Mouse (Mus musculus) heart, adult 11 months (tissue): ENCODE measurements around the gene Zfp275.
"Not testable (repeated sequence)": the region's sequence is repeated elsewhere in the genome, so short reads cannot be mapped to it uniquely, and the experiment has no call there.

Source experiments
- DNase-seq: peaks from one replicate; pipeline ENCODE4 v3.0.0; 2022

Zfp275 gene

DNA sequence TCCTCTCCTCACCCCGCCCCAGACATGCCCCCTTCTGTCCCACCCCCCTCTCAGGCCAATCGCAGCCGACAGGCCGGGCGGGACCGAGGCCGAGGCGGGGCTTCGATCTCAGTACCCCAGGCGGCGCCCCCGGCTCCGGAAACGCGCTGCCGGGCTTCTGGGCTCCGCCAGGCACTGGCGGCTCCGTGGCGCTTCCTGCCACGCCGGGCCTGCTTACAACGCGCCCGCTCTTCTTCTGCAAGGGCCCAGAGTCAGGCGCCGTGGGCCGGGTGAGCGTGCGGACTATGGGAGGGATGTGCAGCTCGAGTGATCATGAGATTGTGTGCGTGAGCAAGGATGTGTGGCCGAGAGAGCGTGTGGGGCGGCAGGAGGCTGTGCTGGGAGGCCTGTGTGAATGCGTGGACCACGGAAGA, at the start of gene Zfp275:
Gene Zfp275, plus strand, starts transcription at position 139 of the 413 bp plus-strand sequence.
- DNase-seq: peak; percentile 99

DNA sequence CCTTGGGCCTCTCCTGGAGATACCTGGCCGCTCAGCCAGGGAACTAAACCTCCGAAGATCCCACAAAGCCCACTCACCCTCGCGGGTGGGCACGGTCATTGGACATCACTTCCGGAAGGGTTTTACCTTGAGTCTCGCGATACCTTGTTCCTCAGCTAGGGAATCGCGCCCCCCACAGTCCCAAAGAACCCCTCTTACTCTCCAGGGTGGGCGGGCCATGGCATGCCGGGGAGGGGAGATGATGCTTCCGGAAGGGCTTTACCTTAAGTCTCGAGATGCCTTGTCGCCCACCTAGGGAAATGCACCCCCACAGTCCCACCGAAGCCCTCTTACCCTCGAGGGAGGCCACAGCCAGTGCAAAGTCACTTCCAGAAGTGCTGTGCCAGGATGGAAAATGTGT, 49.5 kb upstream of the Zfp275 start, which contains the start of the genes Xlr5a and Xlr5c:
Gene Xlr5a, minus strand, starts transcription at position 101 of the 400 bp plus-strand sequence.
Gene Xlr5c, minus strand, starts transcription at position 101 of the 400 bp plus-strand sequence.
- DNase-seq: not testable (repeated sequence)

DNA sequence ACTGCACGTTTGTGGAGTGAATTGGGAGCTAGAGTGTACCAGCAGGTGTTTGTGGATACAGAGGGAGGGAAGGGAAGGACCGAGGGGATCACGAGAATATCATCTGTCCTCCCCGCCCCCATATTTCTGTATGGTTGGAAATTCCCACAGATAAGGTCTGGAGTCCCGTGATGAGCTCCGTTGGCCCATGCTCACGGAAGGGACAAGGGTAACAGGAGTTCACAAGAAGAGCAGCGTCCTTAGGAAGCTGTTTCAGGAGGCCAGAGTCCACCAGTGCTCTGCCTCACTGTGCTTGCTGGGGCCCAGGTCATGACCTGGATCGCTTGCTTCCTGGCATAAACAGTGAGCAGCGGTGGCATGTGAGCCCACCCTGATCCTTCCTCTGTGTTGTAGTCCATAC, 46.7 kb upstream of the Zfp275 start:
- not testable (repeated sequence) for DNase-seq

DNA sequence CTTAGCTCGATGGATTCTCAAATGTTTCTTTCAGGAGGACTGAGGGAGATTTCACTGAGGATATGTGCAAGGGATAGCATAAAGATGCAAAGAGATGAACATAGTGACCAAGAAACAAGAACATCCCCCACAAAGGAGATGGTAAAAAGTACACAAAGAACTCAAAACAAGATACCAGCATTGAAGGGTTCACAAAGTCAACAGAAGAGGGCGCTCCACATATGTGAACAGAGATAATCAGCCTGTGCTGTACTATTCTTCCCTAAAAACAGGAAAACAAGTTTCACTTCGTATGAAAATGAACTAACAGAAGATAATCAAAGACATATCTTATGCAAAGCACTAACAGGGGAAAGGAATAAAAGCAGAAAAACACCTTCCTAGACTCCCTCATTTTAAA, 29.9 kb upstream of the Zfp275 start:
- no peak for DNase-seq

DNA sequence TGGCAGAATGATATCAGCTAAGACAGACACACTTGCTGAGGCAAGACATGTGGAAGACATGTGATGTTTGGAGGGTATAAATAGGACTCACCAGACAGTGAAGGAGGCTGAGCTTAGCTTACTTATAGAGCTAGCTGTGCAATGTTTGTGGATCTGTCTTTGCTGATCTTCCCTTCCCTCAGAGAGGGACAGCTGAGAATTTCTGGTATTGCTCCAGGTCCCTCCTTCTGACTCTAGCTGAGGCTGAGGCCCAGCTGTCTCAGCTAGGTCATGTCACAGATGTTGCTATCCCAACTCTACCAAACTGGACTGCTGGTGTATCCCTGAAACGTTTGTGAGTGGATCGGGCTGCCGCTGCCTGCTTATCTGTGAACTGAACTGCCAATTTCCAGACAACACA, 21.4 kb upstream of the Zfp275 start:
- DNase-seq: no peak

DNA sequence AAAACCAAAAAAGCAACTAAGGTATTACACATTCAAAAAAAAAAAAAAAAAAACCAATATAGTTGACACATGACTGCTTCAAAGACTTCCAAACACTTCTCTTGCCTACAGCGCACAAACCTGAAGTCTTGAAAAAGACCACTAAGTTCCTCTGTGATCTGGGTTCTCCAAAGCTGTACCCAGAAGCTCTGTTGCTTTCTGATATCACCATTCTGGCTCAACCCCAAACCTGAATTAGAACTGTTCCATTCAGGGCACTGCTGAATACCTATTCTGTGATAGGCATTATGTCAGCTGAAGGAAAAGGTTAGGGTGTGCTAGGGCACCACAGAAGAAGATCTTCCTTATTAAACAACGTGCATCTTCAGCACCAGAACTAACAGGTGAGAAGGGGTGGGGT, 15.2 kb upstream of the Zfp275 start:
- no peak for DNase-seq

DNA sequence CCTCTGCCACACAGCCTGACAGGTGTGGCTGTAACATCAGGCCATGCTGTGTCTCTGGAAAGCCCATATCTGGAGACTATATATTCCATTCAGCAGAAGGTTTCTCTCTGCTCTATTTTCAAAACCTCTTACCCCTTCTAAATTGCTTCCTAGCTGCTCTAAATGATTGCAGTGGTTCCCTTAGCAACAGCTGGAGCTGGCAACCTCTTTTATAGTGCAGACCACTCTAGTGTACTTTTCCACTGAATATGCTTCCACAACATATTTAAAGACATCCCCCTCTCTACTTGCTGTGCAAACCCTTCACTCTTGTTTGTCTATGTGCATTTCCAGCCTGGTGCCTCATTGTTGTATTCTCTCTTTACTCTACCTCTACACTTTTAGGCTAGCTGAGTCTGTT, 8.9 kb upstream of the Zfp275 start:
- no peak for DNase-seq

DNA sequence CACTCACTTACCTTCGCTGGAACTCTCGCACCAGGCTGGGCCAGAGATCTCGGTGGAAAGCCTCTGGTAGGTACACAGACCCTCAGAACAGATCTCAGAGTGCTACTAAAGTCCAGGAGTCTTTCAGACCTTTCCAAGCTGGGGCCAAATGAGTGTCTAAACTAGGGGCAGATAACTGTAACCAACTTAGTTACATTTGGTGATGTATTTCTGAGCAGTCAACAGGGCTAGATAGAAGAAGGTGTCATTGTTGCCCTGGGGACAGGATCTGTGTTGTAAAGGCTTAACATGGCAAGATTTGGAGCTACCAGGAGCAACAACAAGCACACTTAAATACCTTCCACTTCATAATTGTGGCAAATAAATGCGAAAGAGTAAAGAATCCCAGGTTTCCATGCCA, 5.7 kb upstream of the Zfp275 start, which contains the start of gene Gm45015:
Gene Gm45015, minus strand, starts transcription at position 101 of the 400 bp plus-strand sequence.
- no peak for DNase-seq

DNA sequence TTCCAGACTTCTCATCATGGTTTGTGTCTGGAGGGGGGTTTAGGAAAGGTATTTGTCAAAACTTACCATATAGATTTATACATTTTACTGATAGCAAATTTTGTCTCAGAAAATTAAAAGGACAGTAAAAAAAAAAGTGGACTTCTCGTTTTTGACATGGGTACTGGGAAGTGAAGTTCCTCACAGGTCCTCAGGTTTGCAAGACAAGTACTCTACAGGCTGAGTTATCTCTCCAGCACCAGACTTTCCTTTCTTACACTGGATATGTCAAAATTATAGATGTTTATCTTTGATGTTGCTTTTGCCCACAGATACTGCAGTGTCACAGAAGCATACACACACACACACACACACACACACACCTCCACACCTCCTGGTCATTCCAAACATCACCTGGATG, 948 bp upstream of the Zfp275 start:
- no peak for DNase-seq

DNA sequence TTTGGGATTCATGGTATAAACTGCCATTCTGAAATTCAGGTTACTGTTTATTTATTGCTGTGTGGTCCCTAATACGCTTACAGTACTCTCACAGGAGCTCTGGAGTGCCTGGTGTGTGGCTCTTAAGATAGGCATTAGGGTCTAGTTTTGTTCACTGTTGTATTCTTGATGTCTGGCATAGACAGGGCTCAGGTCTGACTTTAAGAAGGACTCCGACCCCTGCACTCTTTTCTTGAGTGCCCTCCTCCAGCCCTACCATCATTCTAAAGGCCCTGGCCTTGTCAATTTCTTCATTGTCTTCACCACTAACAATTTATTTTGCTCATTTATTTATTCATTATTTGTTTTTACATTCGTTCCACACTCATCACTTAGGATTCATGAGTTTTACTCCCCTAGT, 353 bp upstream of the Zfp275 start:
- DNase-seq: no peak

DNA sequence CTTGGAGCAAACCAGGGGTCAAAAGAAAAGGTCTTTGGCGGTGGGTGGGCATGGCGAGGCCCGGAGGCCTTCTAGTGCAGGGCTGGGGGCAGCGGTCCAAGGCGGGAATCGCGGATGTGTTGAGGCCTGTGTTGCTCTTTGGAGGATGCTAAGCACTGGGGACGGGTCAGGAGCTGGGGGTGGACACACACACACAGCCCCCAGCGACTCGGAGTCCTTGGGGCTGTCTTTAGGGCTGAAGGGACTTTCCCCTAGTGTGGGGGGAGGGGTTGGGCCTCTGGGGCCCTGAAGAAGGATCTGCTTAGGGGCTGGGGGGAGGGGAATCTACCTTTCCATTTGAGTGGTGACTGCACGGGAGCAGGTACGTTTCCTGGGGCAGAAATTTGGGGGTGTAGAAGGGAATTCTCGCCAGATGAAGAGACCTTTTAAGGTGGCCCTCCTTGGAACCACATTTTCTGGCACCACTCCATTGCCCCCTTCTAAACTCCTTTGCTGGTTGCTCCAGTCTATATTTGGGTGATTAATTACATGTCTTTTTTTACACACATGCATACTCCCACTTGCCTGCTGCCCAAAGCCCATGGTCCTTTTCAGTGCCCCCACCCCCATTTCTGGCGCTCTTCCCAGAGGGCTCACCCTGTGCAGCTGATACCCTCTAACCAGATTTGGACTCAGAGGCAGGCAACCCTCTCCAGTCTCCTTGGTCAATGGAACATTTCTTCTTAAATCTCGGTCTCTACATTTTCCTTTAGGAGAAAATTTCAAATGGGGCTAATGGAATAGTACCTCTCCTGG, 717 bp downstream of the Zfp275 start:
- peak; percentile 91 for DNase-seq

DNA sequence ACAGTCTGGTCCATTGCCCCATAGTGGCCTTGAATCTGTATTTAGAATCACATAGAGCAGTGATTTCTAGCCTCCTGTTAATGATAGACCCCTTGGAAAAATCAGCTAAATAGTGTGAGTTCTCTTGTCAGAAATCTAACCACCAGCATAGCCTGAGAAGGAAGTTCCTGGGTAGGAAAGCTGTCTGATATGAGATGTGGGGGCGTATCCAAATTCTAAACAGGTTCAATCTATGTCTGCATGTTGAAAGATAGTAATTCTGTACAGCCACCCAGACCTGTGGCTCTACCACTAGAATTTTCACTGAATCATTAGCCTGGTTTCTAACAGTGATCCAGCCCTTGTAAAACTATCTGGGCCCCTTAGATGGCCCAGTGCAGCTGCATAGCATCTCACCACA, 1.4 kb downstream of the Zfp275 start:
- no peak for DNase-seq

DNA sequence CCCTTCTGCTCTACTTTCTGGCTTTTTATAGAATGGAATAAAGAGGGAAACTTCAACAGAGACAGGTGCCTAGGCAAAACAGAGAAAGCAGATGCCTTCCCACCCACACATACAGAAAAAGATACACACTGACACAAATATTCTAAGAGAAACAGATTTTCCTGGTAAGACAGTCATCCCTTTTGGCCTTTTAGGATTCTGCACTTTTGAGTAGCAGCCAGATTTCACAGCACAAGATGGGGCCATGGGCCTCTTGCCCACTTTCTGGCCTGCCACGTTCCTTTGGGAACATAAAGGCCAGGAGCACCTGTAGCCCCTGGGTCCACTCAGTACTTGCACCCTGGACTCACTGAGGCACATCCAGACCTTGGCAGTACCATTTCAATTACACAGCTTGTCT, 1.9 kb downstream of the Zfp275 start:
- DNase-seq: no peak

DNA sequence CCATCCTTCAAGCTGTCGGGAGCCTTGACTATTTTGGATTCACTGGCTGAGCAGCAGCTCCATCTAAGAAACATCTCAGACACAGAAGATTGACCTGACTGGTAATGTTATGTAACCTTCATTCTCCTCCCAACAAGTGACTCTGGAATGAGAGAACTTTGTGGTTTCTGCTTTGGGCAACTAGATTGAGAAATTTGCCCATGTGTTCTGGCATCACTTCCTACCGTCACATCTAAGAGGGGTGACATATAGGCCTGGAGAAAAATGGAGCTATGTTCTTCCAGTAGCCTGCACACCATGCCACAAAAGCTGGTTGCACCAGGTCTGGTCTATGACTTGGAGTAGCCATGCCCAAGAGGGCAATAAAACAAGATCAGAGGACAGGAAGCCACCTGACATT, 13.7 kb downstream of the Zfp275 start:
- no peak for DNase-seq

DNA sequence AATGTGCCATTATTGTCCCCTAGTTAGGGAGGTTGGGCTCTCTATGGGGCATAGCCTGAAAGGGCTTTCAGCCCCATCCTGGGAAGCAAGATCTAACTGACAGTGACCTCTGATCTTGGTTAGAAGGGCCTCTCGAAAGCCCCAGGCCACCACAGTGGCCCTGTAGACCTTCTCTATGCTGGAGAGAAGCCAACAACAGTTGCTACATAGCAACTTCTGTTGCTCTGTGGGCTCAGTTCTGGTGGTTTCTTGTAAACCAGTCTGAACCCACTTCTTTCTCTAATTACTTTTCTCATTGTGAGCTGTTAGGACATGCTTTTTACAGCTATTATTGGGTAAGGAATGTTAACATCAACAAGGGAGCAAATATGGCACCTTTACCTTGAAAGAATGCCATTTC, 14.3 kb downstream of the Zfp275 start:
- DNase-seq: no peak

DNA sequence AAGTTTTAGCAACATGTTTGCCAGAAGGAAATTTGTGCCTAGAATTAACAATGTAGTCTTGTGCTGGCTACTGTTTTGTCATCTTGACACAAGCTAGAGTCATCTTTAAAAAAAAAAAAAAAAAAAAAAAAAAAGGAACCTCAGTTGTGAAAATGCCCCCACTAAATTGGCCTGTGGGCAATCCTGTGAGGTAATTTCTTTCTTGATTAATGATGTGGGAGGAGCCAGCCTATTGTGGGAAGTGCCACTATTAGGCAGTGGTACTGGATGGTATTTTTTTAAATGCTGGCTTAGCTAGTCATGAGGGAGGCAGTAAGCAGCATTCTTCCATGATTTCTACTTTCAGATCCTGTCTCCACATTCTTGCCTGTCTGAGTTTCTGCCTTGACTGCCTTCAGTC, 20.9 kb downstream of the Zfp275 start:
- no peak for DNase-seq

DNA sequence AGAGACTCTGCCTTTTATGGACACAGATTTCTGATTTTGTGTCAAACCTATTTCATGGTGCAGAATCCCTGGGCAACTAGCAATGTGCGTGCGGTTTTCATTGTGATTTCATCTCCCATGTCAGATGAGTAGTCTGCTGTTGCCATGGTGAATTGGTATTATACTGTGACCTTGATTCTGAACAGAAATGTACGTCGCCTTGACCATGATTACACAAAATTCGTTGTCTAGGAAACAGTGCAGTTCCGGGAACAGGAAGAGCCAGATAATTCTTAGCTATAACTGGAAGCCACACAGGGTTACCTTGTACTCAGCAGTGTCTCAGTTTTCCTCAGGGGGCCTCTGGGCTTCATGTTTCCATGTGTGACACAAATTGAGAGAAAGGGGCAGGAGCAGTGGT, 42.0 kb downstream of the Zfp275 start:
- no peak for DNase-seq

DNA sequence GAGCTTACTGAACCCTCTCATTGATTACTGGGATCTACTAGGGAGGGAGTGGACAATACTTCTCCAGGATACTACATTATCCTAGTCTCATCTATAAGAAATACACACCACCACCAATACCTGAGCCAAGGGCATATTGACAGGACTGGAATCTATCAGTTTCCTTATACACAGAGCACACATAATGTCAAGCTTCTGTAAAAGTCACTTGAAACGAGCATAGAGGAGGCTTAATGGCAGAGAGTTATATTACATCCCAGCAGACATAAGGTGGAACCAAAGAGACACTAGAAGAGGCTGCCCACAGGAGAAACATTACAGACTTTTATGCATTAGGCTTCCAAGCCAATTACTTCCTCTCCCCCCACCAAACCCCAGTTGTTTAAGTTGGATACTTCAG, 42.5 kb downstream of the Zfp275 start:
- no peak for DNase-seq

DNA sequence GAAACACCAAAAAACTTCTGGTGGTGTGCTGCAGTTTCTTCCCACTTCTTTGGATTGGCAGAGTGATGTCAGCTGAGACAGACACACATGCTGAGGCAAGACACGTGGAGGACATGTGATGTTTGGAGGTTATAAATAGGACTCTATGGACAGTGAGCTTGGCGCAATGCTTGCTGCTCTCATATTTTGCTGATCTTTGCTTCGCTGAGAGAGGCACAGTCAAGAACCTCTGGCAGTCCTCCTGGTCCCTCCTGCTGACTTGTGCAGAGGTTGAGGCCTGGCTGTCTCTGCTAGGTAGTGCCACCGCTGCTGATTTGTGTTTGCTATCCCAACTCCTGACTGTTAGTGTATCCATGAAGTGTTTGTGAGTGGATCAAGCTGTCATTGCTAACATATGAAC, 49.1 kb downstream of the Zfp275 start:
- DNase-seq: no peak

DNA sequence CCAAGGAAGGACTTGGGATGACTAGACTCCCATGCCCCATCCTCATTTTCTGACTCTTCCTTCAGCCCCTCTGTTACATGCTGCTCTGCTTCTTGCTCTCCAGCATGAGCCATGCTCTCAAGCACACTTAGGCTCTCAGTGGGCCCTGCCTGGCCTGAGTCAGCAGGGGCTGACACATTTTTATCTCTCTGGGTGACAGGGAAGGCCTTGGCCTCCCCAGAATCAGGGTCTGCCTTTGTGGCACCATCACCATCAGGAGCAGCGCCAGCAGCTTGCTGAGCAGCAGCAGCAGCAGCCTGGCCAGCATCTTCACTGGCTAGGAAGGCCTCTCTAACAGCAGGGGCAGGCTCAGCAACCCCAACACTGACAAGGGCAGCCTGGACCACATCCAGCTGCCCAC, 54.0 kb downstream of the Zfp275 start:
- DNase-seq: no peak

DNA sequence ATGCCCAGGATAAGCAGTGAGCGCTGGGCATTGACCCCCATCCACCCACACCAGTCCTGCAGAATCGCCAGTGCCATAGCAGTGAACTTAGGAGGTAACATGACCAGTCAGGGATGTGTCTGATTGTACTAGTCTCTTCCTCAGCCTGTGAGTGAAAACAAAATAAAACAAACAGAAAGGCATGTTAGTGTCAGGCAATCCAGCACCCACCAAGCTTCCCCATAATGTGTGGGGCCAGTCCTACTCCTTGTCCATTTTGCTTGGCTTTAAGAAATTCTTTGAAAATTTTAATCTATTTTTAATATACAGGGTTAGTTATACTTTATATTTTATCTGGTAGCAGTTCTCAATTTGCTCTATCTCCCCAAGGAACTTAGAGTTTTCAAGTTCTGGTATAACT, 56.2 kb downstream of the Zfp275 start, which contains the start of gene Gm18336:
Gene Gm18336, minus strand, starts transcription at position 101 of the 400 bp plus-strand sequence.
- not testable (repeated sequence) for DNase-seq

DNA sequence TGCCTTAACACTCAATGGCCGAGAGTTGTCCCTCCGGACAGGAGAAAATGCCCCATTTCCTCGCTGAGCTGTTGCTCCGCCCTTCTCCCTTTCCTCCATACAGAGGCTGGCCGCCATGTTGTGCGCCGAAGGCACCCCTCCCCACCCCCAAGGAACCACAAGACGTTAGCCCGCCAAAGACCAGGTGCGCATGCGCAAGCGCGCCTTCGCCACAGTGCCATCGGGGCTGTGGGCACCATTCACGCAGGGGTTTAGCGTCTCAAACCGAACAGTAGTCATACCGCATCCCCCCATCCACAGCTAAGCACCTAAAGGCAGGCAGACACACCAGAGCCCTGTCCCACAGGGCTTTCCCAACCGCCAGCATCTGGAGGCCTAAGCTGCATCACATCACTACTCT, 58.5 kb downstream of the Zfp275 start:
- no peak for DNase-seq

DNA sequence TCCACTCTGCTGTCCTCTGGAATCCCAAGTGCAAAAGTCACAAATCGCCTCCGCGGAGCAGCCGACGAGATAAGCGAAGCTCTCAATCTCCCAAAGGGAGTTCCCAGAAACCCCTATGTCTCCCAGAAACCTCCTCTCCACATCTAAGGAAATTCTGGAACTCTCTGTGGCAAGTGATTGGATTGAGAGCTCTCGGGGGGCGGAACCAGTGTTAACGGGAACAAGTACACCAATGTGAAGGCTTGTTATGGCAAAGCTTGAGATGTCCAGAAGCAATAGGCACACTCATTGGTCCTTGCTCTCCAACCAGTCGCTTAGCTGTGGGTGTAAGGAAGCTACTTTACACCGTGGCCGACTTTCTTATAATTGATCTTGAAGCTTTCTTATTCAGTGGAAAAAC, 59.2 kb downstream of the Zfp275 start:
- no peak for DNase-seq
